Mouse (Mus musculus) 3134 (cell line): ENCODE results near the gene Adk.
A peak's percentile ranks its signal among the peaks of the same experiment; 100 is the strongest.

ENCODE experiments used
- DNase-seq: peaks from one replicate; pipeline ENCODE4 v3.0.0-alpha.2; 2011; ENCODE audit warnings: low spot score; ENCODE audit not compliant: insufficient read length; ENCODE audit errors: extremely low read depth

Adk gene

DNA sequence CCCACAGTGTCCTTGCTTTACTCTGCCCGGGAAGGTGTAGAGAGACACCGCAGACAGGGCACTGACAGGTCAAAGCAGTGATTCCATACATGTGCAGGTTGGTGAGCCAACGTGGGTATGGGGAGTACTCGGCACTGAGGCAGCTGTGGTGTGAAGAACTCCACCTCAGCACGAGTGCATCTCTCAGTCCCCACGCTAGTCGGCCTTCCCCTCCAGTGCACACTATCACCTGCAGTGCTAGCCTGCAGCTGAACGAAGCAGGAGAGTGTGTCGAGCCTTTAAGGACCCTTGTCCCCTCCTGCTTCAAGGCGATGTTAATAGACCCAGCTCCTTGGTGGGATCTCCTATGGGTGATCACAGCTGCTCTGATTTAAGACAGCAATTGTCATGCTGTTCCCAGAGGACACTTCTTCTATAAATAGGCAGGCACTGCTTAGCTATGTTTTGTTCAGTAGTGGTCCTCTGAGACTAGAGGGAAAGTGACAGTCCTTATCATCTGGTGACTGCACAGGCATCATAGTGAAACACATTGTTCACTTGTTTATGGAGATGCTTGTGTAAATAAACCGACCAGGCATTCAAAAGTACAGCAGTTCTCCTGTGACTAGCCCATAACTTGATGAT lies 283.4 kb downstream of the Adk start:
- no peak for DNase-seq

DNA sequence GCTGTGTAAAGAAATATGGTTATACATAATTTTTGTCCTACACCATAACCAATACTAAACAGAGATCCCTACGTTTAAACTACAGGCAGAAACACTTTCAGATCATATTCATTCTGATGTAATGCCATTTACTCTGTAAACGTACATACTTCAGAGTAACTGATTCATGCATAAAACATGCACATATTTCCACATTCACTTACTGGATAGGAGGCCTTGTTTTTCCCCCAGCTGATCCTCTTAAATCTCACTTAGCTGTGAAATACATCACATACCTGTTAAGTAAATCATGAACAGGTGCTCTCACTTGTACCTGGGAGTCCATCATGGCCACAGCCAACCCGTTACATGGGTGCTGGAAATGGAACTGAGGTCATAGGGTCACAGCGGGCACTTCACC lies 285.6 kb downstream of the Adk start:
- DNase-seq: no peak

DNA sequence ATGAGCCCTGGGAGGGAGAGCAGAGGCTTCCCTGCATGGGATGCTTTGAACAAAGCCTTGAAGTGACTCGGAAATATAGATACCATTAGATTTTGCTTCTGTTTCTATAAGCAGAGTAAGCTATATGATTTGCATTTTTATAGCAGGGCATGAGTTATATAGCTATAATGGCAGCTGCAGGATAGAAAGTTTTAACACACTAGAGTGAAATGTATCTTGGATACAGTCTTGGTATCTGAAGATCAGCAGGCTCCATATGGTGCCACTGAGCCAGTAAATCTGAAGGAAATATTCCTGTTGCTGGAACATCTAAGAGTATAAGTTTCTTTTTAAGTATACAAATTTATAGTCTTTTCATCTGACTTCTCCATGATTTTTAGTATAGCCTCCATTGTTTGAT lies 288.8 kb downstream of the Adk start:
- no peak for DNase-seq

DNA sequence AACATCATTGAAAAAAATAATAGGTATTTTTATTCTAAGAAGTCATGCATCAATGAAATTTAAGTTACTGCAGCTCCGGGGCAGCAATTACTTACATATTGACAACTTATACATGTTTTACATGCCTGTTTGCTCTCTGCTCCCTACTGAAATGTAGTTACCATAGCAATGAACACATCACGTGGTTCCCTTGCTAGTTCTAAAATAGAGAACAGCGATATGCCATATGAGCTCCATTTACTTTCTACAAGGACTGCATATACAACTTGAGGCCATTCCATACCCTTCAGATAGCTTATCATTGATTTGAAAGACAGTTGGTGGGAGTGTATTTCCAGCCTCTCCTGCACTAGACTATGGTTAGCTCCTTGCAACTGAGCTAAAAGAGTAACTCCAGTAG lies 290.6 kb downstream of the Adk start:
- no peak for DNase-seq

DNA sequence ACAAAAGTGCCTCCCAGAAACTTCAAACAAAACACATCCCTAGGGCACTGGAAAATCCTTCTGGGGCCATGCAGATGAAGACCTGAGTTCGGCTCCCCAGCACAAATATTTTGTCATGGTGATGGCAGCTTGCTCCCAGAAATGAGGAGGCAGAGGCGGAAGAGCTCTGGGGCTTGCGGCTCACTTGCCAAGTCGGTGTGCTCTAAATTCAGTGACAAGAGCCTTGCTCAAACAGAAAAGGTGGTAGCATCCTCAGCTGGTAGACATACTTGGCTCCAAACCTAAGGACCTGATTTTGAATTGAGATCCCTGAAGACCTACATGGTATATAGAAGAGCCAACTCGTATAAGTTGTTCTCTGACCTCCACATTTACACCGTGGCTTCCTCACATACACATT lies 292.5 kb downstream of the Adk start:
- DNase-seq: no peak

DNA sequence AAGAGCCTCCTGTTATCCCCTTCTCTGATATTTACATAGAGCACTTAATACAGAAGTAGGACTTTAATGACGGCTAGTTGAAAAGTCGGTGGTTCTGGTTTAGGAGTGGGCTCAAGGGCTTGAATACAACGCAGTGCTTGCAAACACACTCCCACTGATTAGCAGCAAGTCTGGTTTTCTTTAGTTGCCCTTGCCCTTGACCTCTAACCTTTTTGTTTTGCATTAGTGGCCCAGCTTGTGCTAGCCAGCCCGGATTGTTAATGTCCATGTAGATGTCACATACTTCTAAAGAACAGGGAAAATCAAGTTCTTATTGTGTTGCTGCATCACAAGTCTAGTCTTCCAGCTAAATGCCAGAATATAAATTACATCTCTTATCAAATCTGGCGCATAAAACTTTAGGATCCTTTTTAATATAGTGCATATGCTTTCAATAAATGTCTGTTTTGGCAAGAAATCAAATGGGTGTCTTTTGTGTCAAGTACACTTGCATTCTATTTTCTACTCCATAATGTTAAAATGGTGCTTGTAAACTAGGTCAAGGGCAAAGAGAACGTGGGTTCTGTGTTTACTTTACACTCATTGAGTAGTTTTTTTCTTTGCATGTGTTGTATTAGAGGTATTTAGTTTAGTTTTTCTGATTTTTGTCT lies 296.4 kb downstream of the Adk start:
- DNase-seq: no peak

DNA sequence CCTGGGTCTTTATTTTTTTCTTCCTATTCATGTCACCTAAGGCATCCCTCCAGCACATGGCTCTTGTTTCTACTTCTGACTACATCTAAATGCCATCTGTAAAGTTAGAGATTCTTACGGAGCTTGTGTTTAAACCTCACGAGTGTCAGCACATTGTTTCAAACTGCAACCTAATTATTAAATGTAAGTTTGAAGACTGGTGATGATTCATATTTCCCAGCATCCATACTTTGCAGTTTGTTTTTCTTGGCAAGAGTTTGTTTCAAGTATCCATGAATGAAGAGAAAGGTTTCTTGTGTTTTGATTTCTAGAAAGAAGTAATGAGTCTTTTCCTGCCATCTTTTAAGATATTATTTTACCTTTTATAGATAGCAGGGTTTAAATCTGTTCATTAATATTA lies 299.3 kb downstream of the Adk start:
- peak; percentile 23 for DNase-seq

DNA sequence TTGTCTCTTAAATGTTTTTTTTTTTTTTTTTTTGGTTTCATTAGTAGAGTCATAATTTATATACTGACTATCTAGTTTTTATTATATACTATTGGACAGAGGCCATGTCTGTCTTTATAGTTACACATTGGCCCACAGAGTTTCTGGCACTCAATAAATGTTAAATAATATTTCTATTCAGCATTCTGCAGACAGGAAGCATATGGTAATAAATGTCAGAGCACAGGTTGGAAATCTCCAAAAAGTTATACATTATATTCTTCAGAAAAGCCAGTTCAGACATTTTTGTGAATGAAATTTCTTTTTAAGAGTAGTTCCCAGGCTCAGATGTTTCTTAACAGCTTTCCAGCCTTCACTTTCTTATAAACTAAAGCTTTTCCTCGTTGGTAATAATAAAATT lies 303.9 kb downstream of the Adk start:
- DNase-seq: no peak

DNA sequence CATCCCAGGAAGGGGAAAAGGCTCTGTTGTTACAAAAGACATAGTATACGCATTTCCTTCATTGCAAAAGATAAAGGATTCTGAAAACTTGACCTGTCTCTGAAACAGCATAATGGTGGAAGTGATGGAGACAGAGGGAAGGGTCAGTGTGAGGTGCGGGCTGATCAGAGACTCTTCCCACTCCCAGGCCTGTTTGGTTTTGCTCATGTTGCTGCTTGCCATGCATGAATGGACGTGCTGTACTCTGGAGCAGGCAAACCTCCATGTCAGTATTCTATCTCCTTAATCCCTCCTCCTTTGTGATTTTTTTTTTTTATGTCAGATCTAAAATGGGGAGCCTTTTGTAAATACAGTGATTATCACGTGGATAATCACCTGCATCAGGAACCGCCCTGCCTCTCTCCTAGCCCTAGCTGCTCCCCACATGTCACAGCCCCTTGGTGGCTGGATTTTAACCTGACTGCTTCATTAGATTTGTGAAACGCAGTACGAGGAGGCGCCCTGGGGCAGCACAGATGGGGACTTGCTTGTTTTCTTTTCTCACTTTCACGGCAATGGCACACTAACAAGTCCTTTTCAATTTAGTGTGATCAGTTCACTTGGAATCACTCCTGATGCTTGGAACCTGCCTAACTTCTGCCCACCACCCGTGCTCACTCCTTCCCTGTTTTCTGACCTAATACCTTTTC lies 307.0 kb downstream of the Adk start:
- DNase-seq: no peak

DNA sequence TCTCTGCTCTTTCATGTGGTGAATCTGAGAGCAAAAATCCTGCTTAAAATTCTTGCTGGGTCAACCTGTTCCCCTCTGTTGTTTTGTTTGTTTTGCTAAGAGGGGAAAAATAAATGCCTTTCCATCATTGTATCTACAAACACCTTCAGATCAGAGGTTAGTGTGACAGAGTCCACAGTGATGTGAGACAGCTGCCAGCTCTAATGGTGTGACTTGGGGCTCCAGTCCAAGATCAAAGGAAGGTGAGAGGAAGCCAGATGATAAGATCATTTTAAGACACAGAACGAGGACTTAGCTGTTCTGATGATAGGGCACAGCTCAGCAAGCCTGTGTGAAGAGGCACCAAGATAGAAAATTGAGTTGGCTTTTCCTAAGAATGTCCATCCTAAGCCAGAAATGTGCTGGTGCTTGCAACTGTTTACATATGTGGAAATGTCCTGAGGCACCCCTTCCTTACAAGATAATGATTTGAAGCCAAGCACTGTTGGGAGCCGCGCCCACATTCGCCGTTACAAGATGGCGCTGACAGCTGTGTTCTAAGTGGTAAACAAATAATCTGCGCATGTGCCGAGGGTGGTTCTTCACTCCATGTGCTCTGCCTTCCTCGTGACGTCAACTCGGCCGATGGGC lies 307.6 kb downstream of the Adk start:
- no peak for DNase-seq

DNA sequence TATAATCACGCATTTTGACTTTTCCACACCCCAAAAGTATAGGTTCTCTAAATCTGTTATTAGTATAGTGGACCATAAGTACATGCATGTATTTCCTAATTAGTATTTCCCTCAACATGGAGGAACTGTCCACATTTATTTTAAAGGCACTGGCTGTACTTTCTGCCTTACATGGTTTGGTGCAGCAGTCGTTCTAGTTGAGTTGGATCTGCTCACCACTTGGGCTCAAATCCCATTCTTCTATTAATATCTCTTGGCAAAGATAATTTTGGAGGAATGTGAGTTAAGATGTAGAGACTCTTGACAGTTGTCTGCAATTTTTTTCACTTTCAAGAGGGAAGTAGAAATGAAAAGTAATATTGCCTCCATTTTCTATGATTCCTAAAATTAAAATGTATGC lies 314.7 kb downstream of the Adk start:
- no peak for DNase-seq

DNA sequence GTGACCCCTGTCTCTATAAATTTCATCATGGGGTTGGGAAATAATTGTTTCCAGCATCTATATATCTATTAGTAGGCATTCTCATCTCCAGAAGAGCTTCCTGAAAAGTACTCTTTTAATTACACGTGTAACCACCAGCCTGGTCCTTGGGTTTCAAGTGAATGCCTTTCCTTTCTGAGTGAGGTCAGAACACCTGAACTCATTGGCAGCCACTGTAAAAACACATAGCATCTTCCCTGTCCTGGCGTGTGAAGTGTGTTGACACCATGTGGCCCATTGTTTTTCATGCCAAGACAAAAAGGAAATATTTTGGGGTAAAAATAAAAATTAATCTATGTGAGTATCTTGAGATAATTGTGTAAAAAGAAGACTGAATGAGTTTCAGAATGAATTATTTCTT lies 316.2 kb downstream of the Adk start:
- DNase-seq: no peak

DNA sequence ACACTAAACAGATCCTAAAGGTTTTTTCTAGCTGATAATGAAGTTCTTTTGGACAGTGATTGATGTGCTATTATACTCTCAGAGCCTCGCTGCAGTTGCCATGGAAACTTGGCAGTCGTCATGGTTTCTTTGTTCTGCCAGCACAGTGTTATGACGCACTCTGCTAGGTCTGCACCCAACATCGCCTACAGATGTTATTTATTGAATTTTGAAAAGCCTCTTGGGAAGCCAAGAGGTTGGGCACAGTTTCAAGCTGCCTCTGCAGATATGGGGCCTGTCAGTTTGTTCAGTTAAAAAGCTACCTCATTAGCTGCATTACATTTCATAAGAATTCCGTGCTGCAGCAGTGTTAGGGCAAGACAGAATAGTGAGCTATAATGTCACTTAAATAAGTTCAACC lies 316.8 kb downstream of the Adk start:
- peak; percentile 16 for DNase-seq

DNA sequence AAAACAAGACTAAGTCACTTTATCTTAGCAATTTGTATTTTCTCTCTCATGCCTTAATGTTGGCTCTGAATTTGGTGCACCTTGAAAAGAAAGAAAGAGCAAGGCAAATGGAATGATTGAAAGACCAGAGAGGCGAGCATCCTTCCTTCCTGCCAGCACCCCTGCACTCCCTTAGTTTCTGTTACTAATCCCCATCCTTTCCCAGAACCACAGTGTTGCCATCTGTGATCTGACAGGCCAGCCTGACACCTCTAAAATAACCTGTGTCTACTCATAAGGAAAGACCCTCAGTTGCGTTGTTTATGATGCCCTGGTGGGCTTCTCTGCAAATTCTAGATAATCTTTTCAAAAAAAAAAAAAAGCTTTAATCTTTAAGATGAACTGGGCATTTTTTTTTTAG lies 319.6 kb downstream of the Adk start:
- no peak for DNase-seq

DNA sequence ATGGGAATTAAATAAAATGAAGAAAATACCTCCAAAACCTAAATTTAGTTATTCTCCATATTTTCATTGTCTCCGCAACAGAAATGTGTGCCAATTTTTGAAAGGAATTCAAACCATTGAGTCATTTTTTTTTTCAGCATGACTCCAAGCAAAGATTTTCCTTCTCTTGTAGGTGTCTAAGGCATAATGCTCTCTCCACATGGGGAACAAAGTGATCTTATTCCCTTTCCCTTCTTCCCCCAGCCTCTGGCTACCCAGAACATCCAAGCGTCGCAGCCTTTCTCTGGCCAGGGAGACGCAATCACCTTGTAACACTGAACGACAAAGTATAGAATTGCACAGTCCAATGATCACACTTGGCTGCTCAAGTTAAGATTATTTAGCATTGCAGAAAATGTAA lies 320.3 kb downstream of the Adk start:
- DNase-seq: no peak

DNA sequence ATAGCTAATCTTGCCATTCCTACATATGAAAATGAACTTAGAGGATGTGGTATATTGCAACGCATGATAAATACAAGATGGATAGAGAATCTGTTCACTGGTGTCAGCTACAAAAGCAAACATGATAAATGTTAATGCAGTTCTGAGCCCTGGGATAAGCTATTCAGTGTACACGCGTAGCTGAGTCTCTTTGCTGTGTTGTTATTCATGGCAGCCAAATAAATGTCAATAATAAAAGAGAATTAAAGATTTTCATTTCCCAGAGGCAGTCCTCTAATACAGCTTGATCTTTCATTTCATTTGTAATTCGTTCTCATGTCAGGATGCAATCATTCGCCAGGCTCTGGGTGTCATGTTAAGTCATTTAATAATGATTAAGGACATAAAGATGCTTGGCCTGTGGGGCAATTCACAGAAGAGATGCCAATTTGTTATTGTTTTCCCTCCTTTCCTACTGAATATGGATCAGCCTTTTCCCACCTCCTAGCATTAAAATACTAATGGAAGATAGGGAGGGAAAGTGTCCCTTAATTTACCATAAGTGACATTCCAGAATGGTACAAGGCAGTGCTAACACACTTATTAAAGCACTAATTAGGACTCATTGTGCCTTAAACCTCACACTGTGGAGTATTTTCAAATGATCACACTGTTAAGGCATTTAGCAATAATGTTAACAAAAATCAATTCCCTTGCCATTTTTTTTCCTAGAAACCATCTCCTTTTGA lies 331.5 kb downstream of the Adk start:
- DNase-seq: no peak

DNA sequence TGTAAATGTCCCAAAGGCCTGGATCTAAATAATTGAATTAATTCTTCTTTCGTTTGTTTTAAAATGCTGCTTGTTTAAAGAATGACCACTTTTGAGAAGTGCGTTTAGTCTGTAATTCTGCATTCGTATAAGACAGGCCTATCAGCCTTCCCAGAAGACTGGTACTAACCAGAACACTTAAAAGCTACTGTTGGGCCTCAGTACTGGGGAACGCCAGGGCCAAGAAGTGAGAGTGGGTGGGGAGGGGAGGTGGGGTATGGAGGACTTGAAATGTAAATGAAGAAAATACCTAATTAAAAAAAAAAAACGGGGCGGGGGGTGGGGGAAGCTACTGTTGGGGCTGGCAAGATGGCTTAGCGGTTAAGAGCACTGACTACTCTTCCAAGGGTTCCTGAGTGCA lies 347.1 kb downstream of the Adk start:
- DNase-seq: no peak

DNA sequence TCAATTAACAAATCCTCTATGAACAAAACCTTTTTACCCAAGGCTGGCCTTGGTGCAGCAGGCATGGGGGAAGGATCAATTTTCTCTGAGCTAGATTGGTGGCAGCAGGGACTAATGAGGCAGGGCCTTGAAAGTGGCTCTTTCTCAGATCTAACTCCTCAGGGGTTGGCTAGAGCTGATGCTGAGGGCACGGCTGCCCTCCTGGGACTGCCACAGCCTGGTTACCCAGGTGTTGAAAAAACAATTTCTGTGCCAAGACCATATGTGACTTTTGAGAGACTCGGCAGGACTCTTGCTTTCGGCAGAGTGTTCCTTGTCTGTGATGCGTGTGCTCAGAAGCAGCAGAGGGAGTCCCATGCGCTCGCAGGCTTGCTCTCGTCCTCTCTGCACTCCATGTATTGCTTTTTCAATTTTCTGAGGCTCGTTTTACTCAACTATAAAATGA lies 349.8 kb downstream of the Adk start:
- no peak for DNase-seq

DNA sequence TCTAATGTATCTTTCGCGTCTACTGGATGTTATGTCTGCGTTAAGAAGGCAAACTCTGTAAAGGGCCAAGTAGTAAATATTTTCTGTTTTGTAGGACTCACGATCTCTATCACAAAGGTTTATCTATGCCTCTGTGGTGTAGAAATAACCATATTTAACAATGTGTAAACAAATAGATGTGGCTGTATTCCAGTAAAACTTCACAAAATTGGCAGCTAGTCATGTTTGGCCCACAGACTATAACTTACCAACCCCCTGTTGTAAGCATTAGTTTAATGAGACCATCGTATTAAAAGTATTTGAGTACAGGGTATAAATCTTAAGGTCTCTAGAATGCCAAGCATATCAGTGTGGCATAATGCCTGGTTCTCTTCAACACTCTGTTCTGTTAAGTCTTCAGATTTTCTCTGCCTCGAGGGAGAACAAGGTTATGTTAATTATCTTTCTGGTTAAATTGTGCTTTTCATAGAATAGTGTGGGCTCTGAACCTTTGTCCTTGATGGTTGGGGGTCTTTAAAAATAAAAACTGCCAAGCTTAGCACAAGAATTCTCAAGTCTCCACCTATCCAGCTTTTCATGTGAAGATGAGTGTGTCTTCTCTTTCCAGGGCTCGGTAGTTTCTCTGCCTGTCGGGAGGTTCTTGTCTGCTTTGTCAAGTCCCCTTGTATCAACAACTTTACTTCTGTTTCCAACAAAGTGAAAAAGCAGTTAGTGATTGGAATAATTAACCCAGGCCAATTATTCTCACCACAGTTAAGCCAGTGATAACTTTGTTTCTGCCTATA lies 350.4 kb downstream of the Adk start:
- DNase-seq: no peak

DNA sequence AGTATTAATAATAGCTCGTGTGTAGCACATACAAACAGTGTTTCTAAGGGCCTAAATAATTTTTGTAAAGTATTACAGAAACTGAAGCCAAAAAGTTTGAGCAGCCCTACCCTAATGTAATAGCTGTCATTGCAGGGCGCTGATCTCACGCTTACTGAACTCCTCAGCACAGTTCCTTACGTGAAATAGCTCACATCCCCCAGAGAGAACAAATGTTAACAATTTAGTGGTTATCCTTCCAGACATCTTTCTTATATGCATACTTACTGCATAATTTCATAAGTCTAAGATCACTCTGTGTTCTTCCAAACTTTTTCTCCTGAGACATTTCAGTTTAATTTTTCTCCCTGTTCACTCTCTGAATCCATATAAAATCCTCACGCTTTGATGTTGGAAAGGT lies 354.6 kb downstream of the Adk start:
- no peak for DNase-seq
